Mouse (Mus musculus) spleen, adult 12 weeks (tissue): ENCODE data around the gene Slc36a4.

Experiments used
- DNase-seq: peaks from one replicate; pipeline ENCODE4 v3.0.0; 2022; ENCODE audit warnings: low spot score

Gene Slc36a4

GRCm38 (mm10) chr9:15722506-15722905 is 13.0 kb downstream of the Slc36a4 start:
- no peak for DNase-seq

- DNase-seq: no peak
Observed at GRCm38 (mm10) chr9:15727168-15727567, 17.6 kb downstream of the Slc36a4 start.

GRCm38 (mm10) chr9:15731758-15732748 is 22.5 kb downstream of the Slc36a4 start:
- no peak for DNase-seq

- DNase-seq: no peak
Observed at GRCm38 (mm10) chr9:15734056-15734866, 24.7 kb downstream of the Slc36a4 start.

GRCm38 (mm10) chr9:15734867-15735131 is 25.3 kb downstream of the Slc36a4 start:
- no peak for DNase-seq

- no peak for DNase-seq
Observed at GRCm38 (mm10) chr9:15737522-15737921, 28.0 kb downstream of the Slc36a4 start.

GRCm38 (mm10) chr9:15741428-15741827 is 31.9 kb downstream of the Slc36a4 start:
- DNase-seq: no peak

GRCm38 (mm10) chr9:15741931-15742330 is 32.4 kb downstream of the Slc36a4 start:
- no peak for DNase-seq

GRCm38 (mm10) chr9:15745985-15746607 is 36.6 kb downstream of the Slc36a4 start:
- no peak for DNase-seq

- DNase-seq: no peak
Observed at GRCm38 (mm10) chr9:15746636-15747035, 37.1 kb downstream of the Slc36a4 start.

GRCm38 (mm10) chr9:15748383-15748782 is 38.8 kb downstream of the Slc36a4 start:
- DNase-seq: no peak

- DNase-seq: no peak
Observed at GRCm38 (mm10) chr9:15759318-15759717, 49.8 kb downstream of the Slc36a4 start.

- no peak for DNase-seq
Observed at GRCm38 (mm10) chr9:15766379-15766778, 56.8 kb downstream of the Slc36a4 start.

GRCm38 (mm10) chr9:15766821-15767220 is 57.3 kb downstream of the Slc36a4 start:
- no peak for DNase-seq

GRCm38 (mm10) chr9:15772766-15773165 is 63.2 kb downstream of the Slc36a4 start:
- no peak for DNase-seq

GRCm38 (mm10) chr9:15773426-15773825 is 63.9 kb downstream of the Slc36a4 start:
- no peak for DNase-seq

GRCm38 (mm10) chr9:15774911-15775310 is 65.4 kb downstream of the Slc36a4 start:
- no peak for DNase-seq

GRCm38 (mm10) chr9:15781936-15782335 is 72.4 kb downstream of the Slc36a4 start:
- no peak for DNase-seq

GRCm38 (mm10) chr9:15786192-15786591 is 76.7 kb downstream of the Slc36a4 start:
- no peak for DNase-seq

- no peak for DNase-seq
Observed at GRCm38 (mm10) chr9:15786610-15787009, 77.1 kb downstream of the Slc36a4 start.

GRCm38 (mm10) chr9:15792076-15792475 is 82.5 kb downstream of the Slc36a4 start:
- no peak for DNase-seq
